Mouse (Mus musculus): ENCODE results near the gene Lipk. TPM values are rescaled to one million over a fixed set of nuclear protein-coding genes. Genes with fewer than 3 reads are reported as not detected.

Gene Lipk
- total RNA-seq, 2 experiments from 2014 or later, result not detected

Small RNAs within 50 kb of the gene (microRNA-seq; reads per million reads assigned to microRNA genes)
- gene Gm23334, result not detected

Other genes with a start within 250 kb of the Lipk start
- 1 to 10 TPM; 5.3 to 5.6 TPM for gene Lipo3, start 246.3 kb upstream of the Lipk start, total RNA-seq (2021)
- not detected for gene Lipo1, start 220.8 kb upstream of the Lipk start, total RNA-seq (2021)
- not detected for gene Lipf, start 47.1 kb upstream of the Lipk start, total RNA-seq (2021)
- gene Lipn, start 59.1 kb downstream of the Lipk start, total RNA-seq (2021), result not detected
- not detected for gene Lipm, start 92.6 kb downstream of the Lipk start, total RNA-seq (2021)
- gene Ankrd22, start 157.8 kb downstream of the Lipk start, total RNA-seq (2021), result not detected
- 1 to 10 TPM; 3.9 to 4.4 TPM for gene Stambpl1, start 183.9 kb downstream of the Lipk start, total RNA-seq (2021)
- 100 to 1,000 TPM; 375 to 430 TPM for gene Acta2, start 247.3 kb downstream of the Lipk start, total RNA-seq (2021)

Measured in gastrocnemius, postnatal 4 days (tissue).